Mouse (Mus musculus): ENCODE measurements around the gene Sgsm1.

Gene Sgsm1

GRCm38 (mm10) chr5:113218617-113219235, 91.9 kb downstream of the Sgsm1 start:
- DNase-seq (ENCODE audit: low spot score in 2 of 2), result no peak

- no peak for DNase-seq (ENCODE audit: low spot score in 2 of 2)
These were observed 93.5 kb downstream of the Sgsm1 start for GRCm38 (mm10) chr5:113217076-113217475.

GRCm38 (mm10) chr5:113216328-113216960, 94.1 kb downstream of the Sgsm1 start:
- DNase-seq (ENCODE audit: low spot score in 2 of 2), result no peak

DNA sequence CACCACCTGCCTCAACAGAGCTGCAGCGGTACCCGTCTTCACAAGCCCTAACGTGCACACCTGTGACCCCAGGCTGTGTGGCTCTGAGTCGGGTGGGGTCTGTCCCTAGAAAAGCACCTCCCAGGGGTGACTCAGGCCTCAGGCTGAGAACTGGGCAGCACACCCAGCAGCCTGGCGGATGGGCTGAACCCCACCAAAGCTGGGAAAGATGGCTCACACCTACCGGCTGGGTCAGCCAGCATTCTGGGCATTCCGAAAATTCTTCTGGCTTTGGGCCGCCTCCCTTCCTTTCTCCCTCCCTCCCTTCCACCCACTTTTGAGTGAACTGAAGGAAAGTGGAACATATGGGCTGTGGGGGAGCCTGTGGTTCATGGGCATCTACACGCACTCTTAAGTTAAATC, 95.0 kb downstream of the Sgsm1 start:
- DNase-seq (ENCODE audit: low spot score in 2 of 2), result no peak

DNA sequence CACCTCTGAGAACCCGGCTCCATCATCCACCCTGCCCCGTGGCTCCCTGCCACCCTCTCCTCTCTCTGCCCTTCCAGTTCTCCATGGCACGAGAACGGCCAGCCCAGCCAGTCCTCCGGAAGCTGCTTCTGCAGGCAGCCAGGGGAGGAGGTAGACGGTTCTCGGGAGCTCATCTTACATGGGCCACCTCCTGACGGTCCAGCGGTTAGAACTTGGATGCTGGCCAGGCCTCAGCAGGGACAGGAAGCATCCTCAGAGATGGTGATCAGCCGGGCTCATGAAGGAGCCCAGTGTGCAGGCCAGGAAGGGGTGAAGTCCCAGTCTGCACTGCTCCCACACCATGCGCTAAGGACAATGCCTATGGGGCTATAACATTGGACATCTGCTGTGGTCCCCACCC, 96.1 kb downstream of the Sgsm1 start:
- DNase-seq (ENCODE audit: low spot score in 2 of 2), result no peak

DNA sequence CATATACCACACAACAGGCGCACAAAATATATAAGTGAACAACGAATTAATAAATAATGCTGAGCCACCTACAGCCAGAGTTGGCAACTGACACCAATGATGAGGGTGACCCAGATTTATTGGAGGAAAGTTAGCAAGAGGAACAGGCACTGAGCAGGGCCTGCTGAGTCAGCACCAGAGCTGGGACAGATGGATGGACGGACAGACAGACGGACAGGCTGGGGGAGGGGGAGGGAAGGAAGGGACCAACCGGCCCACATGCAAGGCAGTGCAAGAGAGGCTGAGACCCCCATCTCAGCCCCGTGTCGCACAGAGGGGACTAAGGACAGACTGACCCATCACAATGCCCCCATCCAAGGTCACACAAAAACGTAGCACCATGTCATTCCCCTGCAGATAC, 96.5 kb downstream of the Sgsm1 start:
- no peak for DNase-seq (ENCODE audit: low spot score in 2 of 2)

- no peak for DNase-seq (ENCODE audit: low spot score in 2 of 2)
These were observed 98.3 kb downstream of the Sgsm1 start for GRCm38 (mm10) chr5:113212156-113212835.

DNA sequence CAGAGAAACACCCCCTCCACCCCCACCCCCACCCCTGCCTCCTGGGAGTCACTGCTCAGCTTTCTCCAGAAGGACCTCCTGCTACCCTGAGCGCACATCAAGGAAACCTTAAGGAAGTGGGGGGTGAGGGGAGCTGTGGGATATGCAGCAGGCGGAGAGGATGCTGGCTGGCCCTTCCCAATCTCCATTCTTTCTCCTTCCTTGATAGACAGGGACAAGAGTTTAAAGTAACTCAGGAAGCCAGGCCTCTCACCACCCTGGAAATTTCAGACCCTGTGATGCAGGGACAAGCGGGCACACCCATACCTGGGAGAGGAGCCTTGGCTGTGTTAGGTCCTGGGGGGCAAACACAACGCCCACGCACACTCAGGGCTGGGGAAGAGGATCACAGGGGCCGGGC, 100.3 kb downstream of the Sgsm1 start:
- no peak for DNase-seq (ENCODE audit: low spot score in 2 of 2)

DNA sequence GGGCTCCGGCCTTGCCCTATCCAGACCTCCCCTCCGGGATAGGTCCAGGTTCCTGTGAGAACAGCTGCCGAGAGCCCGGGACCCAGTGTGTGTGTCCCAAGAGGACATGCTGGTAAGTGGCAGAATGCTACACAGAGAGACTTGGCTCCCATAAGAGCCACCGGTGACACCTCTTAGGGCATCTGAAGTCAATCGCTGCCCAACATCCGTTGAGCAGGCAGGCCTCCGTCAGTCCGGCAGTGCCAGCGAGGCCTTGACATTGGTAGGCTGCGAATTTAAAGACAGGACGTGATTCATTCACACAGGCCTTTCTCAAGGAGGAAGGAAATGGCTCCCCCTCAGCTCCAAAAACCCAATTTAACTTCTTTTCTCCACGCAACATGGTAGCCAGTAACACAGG, 100.7 kb downstream of the Sgsm1 start:
- no peak for DNase-seq (ENCODE audit: low spot score in 2 of 2)

DNA sequence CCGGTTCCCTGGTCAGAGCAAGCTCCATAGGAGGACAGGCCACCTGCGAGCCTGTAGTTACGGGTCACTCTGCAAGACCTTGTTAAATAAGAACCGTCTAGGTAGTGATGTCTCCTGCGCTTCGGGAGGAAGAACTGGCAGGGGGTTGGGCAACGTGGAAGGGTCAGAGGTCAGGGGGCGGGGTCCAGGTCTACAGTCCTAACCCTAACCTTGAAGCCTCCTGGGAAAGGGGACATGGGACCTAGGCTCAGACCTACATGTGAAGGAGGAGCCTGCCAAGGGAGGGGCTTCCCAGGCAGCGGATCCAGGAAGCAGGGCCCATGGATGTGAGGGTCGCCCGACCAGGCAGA, 101.2 kb downstream of the Sgsm1 start:
- DNase-seq (ENCODE audit: low spot score in 2 of 2), result no peak

DNA sequence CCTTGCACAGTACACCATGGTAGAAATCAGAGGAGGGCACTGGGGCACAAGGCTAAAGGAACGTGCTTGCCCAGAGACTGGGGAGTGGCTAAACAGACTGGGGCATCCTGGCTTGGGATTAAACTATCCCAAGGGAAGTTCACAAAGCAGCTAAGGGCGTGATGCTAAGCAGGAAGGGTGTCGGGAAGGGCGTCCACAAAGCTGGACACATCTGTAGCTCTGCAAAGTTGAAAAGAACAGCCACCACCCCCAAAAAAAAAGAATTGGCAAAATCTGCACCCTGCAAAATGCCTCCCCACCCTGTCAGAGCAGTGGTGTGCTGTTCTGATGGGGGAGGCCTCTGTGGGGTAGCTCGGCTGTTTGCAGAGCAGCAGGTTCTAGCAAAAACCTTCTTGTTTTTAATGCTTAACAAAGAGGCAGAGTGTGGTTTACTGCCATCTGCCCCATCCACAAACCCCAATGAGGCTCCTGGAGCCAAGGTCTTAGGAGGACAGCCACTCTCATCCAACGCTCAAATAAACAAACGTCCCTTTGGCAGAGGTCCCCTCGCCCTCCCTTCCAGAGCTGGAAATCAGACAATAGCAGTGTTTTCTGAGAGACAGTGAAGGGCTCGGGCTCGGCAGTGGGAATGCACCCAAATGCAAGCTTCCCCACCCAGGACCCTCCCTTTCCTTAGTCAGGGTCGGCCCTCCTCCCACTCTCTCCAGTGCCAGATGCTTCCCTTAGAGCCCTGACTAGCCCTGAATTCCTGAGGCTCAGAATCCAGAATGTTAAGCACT, 101.8 kb downstream of the Sgsm1 start:
- DNase-seq (ENCODE audit: low spot score in 2 of 2), result no peak

DNA sequence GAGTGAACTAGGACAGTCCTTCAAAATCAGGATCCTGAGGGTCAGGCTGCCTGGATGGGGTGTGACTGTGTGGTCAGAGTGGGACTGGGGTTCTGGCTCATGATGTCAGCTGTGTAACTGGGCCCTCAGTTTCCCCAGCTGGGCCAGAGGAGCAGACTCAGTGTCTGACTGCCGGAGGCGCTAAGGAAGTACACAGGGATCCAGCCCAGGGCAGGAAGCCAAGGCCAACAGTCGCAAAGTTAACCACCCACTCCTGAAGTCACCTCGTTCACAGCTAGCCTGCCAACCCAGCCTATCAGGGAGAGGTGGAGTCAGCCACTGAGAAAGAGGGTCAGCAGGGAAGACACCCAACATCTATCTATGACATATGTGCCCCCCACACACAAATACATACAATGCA, 102.5 kb downstream of the Sgsm1 start:
- DNase-seq (ENCODE audit: low spot score in 2 of 2), result no peak

GRCm38 (mm10) chr5:113206670-113207352, 103.8 kb downstream of the Sgsm1 start:
- DNase-seq (ENCODE audit: low spot score in 2 of 2), result no peak

DNA sequence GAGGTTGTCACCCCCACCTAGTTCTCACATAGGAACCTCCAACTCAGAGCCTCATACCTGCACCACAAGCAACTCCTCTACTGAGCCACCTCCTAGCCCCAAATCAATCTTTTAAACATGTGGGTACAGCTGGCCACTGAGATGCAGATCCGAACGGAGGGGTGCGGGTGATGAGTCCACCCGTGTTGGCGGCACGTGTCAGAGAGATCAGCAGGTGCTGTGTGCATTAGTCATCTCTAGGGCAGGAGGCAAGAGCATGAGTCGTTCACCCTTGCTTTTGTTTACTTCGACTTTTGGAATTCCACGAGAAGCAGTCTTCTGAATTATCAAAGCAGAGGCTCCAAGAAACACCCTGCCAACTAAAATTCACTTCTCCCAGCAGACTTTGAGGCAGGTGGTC, 106.4 kb downstream of the Sgsm1 start:
- no peak for DNase-seq (ENCODE audit: low spot score in 2 of 2)

DNA sequence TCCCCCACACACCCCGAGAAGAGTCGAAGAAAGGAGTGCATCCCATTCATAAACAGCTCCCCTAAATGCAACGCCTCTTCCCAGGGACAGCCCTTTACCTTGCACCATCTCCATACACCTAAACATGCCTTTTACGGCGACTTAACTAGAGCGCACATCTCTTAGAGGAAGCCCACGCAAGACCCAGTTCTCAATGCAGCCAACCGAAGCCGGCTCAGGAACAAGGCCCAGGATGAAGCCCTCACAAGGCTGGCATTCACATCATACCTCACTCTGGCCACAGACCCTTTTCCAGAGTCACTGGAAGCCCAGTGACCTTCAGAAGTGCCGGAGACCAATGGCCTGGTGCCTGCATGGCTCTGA, 110.8 kb downstream of the Sgsm1 start:
- no peak for DNase-seq (ENCODE audit: low spot score in 2 of 2)

GRCm38 (mm10) chr5:113199126-113199771, 111.3 kb downstream of the Sgsm1 start:
- no peak for DNase-seq (ENCODE audit: low spot score in 2 of 2)

- no peak for DNase-seq (ENCODE audit: low spot score in 2 of 2)
These were observed 113.4 kb downstream of the Sgsm1 start for GRCm38 (mm10) chr5:113196916-113197794.

- DNase-seq (ENCODE audit: low spot score in 2 of 2), result no peak
These were observed 114.7 kb downstream of the Sgsm1 start for GRCm38 (mm10) chr5:113195907-113196306.

DNA sequence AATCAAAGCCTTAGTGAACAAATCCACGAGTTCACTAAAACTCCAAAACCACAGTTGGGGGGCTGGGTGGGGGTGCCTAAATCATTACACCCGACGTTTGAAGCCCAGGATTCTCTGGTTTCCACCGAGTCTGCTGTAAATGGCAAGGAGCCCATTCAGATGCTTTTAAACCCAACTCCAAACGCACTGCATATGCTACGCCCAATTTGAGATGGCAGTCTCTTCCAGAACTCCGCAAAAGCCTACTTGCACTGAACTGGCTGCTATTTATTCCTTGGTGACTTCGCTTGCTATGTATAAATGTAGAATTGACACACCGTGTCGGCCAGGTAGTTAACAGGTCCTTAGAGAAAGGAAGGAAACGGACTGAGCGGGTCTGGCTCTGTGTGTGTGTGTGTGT, 115.1 kb downstream of the Sgsm1 start:
- DNase-seq (ENCODE audit: low spot score in 2 of 2), result no peak

- DNase-seq (ENCODE audit: low spot score in 2 of 2), result no peak
These were observed 116.8 kb downstream of the Sgsm1 start for GRCm38 (mm10) chr5:113193762-113194161.

All from spleen, postnatal 10 days (tissue).